Mouse (Mus musculus) Patski (cell line): Measurements from ENCODE around the gene Gm21294. TPM values are rescaled to one million over a fixed set of nuclear protein-coding genes. Genes with fewer than 3 reads are reported as not detected.
"Not testable (repeated sequence)": the region's sequence is repeated elsewhere in the genome, so short reads cannot be mapped to it uniquely, and the experiment has no call there.

Source experiments
- ATAC-seq: fragments of 100-300 bp; one replicate; pipeline ENCODE4 v1.8.0; 2021
- CTCF ChIA-PET: fragments of 350-600 bp; sonication (Branson Sonifier 250); formaldehyde crosslinking; loops from one replicate; lab custom pipeline; 2022; ENCODE audit warnings: inconsistent platforms; lab: Charles Lee
- POLR2A ChIA-PET: fragments of 350-600 bp; sonication (Branson Sonifier 250); formaldehyde crosslinking; loops from one replicate; lab custom pipeline; 2022; ENCODE audit warnings: antibody characterized with exemption, inconsistent platforms; lab: Charles Lee
- DNase-seq: peaks from one replicate; pipeline ENCODE4 v3.0.0-alpha.2; 2011; ENCODE audit warnings: low read depth, low spot score
- H3K27me3 ChIP-seq: fragments of 371-371 bp; one replicate; pipeline ENCODE4 v1.5.1; 2021
- in situ Hi-C: fragments of 300-500 bp; cut with MboI; formaldehyde crosslinking; loops from 3 replicates; pipeline ENCODE4 v1.11.1; 2018; ENCODE audit warnings: low pct_unique_long_range_greater_than_20kb, mixed read lengths
- polyA plus RNA-seq: library from polyadenylated mRNA; unstranded; gene quantifications from one replicate; pipeline ENCODE4 v1.2.3, GENCODE M21; 2021

The Gm21294 gene
- polyA plus RNA-seq, result not detected

DNA sequence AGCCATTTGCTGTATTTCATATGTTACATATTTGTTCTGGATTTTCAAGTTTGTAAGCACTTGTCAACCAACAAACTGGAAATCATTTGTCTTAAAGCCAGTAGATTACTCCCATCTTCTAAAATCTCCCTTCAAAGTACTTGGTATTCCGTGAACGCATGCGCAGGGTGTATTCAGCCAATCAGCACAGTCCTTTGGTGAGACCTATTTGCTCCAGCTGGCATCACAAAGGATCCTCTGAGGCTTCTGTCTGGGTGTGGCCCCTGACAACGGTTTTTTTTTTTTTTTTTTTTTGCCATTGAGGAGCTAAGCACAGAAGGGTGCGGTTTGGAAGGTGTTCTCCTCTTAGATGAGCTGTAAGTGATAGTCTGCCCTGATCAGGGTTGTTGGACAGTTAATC lies at the start of gene Gm21294:
TSS of gene Gm21294 (plus strand) at position 301 of the 400 bp plus-strand sequence.
- H3K27me3 ChIP-seq, DNase-seq, POLR2A ChIA-PET, ATAC-seq, CTCF ChIA-PET, in situ Hi-C loops: not testable (repeated sequence)

DNA sequence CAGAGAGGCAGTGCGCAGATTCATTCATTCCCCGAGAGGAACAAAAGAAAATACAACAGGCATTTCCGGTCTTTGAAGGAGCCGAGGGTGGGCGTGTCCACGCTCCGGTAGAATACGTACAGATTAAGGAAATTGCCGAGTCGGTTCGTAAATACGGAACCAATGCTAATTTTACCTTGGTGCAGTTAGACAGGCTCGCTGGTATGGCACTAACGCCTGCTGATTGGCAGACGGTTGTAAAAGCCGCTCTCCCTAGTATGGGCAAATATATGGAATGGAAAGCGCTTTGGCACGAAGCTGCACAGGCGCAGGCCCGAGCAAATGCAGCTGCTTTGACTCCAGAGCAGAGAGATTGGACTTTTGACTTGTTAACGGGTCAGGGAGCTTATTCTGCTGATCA lies 73.6 kb downstream of the Gm21294 start:
- in situ Hi-C loops, DNase-seq, CTCF ChIA-PET, ATAC-seq, H3K27me3 ChIP-seq, POLR2A ChIA-PET: not testable (repeated sequence)
